Mouse (Mus musculus) hindbrain, embryonic 16.5 days (tissue): Measurements from ENCODE around the gene Aff3. TPM values are rescaled to one million over a fixed set of nuclear protein-coding genes. Genes with fewer than 3 reads are reported as not detected.

Experiments
- ATAC-seq: fragments of 200-750 bp; cut with Nextera tagmentation; 2 replicates; pipeline ENCODE4 v1.8.0; 2017; ENCODE audit warnings: moderate TSS enrichment, moderate library complexity
- H3K27ac ChIP-seq: fragments of 300-500 bp; sonication (generic); 2 replicates; pipeline ENCODE4 v1.5.1; 2014; ENCODE audit warnings: low read depth, mild to moderate bottlenecking, control low read depth, low read length, moderate library complexity
- H3K27me3 ChIP-seq: fragments of 300-500 bp; sonication (generic); replicated peaks from 2 replicates; pipeline ENCODE4 v1.6.1; 2014; ENCODE audit warnings: low read length; ENCODE audit not compliant: control insufficient read depth, insufficient read depth
- H3K36me3 ChIP-seq: fragments of 300-500 bp; sonication (generic); 2 replicates; pipeline ENCODE4 v1.6.1; 2014; ENCODE audit warnings: mild to moderate bottlenecking, low read length, moderate library complexity, mixed read lengths; ENCODE audit not compliant: control insufficient read depth, insufficient read depth
- H3K4me1 ChIP-seq: fragments of 300-500 bp; sonication (generic); 2 replicates; pipeline ENCODE4 v1.6.1; 2014; ENCODE audit warnings: low read depth, low read length; ENCODE audit not compliant: control insufficient read depth, insufficient read depth
- H3K4me2 ChIP-seq: fragments of 300-500 bp; sonication (generic); 2 replicates; pipeline ENCODE4 v1.6.1; 2014; ENCODE audit warnings: mild to moderate bottlenecking, low read length, control low read depth, moderate library complexity
- H3K4me3 ChIP-seq: fragments of 300-500 bp; sonication (generic); 2 replicates; pipeline ENCODE4 v1.5.1; 2014; ENCODE audit warnings: mild to moderate bottlenecking, low read length, control low read depth, moderate library complexity
- H3K9ac ChIP-seq: fragments of 300-500 bp; sonication (generic); 2 replicates; pipeline ENCODE4 v1.6.1; 2014; ENCODE audit warnings: low read depth, mild to moderate bottlenecking, control low read depth, low read length, moderate library complexity
- H3K9me3 ChIP-seq: fragments of 300-500 bp; sonication (generic); 2 replicates; pipeline ENCODE4 v1.6.1; 2014; ENCODE audit warnings: mild to moderate bottlenecking, low read length, moderate library complexity; ENCODE audit not compliant: control insufficient read depth
- WGBS: fragments of 180-500 bp; shearing (Covaris S2); extraction: QIAGEN DNeasy Blood & Tissue Kit; methylation state at CpG from one replicate; pipeline ENCODE4 v1.1.7; 2014; 5-methylcytosine and 5-hydroxymethylcytosine counted together
- polyA plus RNA-seq: library from polyadenylated mRNA; unstranded; fragments of >200 nt; fragmentation: Nextera tagmentation; extraction: Ambion mirVana; gene quantifications from 2 replicates; pipeline ENCODE4 v1.2.1, GENCODE M21; 2015

The Aff3 gene
- polyA plus RNA-seq, 1 experiment from 2014 or later, result 8.4 TPM

DNA sequence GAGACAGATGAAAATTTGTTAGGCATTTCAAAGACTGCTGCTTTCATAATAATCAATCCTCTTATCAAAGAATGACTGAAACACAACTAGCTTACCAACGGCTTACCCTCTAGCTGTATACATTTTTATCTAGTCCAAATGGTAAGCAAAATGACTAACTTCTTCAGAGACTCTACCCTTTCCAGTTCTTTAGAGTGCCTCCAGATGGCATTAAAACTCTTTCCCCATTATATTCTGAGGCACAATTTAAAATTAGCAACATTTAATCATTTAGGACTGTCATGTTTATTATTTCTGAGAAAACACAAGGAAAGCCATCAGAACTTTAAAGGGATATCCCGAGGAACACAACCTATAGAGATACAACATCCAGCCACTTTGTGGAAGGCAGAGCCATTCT is 346.1 kb downstream of the Aff3 start:
- no peak for ATAC-seq
- 84% methylated on average over 2 of the region's 2 CpGs for WGBS
- H3K27ac ChIP-seq, result no peak overlapping the region
- no peaks in the 10 kb centered on the region for H3K4me1 ChIP-seq
- H3K4me2 ChIP-seq, result no peak overlapping the region
- no peak overlapping the region for H3K9ac ChIP-seq
- H3K27me3 ChIP-seq, result no peaks in the 10 kb centered on the region
- H3K4me3 ChIP-seq, result no peak overlapping the region
- no peaks in the 10 kb centered on the region for H3K36me3 ChIP-seq
- H3K9me3 ChIP-seq, result no peaks in the 10 kb centered on the region

- no peak for ATAC-seq
- Histone ChIP-seq H3K4me2 (no peak overlapping the region), H3K4me3 (no peak overlapping the region), H3K36me3 (no peaks in the 10 kb centered on the region), H3K4me1 (no peaks in the 10 kb centered on the region), H3K9ac (no peak overlapping the region), H3K27me3 (no peaks in the 10 kb centered on the region), H3K9me3 (no peaks in the 10 kb centered on the region), H3K27ac (no peak overlapping the region)
- WGBS, result 80% methylated on average over 4 of the region's 4 CpGs
Observed at GRCm38 (mm10) chr1:38315992-38316391, 348.8 kb downstream of the Aff3 start.

- H3K4me2 ChIP-seq, result no peak overlapping the region
- no peaks in the 10 kb centered on the region for H3K36me3 ChIP-seq
- H3K9me3 ChIP-seq, result no peaks in the 10 kb centered on the region
- no peak overlapping the region for H3K9ac ChIP-seq
- no peak for ATAC-seq
- no peaks in the 10 kb centered on the region for H3K27me3 ChIP-seq
- no peak overlapping the region for H3K27ac ChIP-seq
- H3K4me1 ChIP-seq, result peaks cover 8% of the 10 kb centered on the region
- H3K4me3 ChIP-seq, result no peak overlapping the region
- 83% methylated on average over 8 of the region's 8 CpGs for WGBS
Observed at GRCm38 (mm10) chr1:38310496-38310895, 354.3 kb downstream of the Aff3 start.

- H3K27me3 ChIP-seq, result no peaks in the 10 kb centered on the region
- no peak overlapping the region for H3K4me2 ChIP-seq
- no peak overlapping the region for H3K9ac ChIP-seq
- H3K27ac ChIP-seq, result no peak overlapping the region
- no peak overlapping the region for H3K4me3 ChIP-seq
- no peaks in the 10 kb centered on the region for H3K36me3 ChIP-seq
- 59% methylated on average over 4 of the region's 4 CpGs for WGBS
- ATAC-seq, result no peak
- no peaks in the 10 kb centered on the region for H3K9me3 ChIP-seq
- H3K4me1 ChIP-seq, result peaks cover 8% of the 10 kb centered on the region
Observed at GRCm38 (mm10) chr1:38310076-38310475, 354.7 kb downstream of the Aff3 start.

GRCm38 (mm10) chr1:38309341-38309740 is 355.4 kb downstream of the Aff3 start:
- peaks cover 8% of the 10 kb centered on the region for H3K4me1 ChIP-seq
- no peak overlapping the region for H3K9ac ChIP-seq
- no peak for ATAC-seq
- no peaks in the 10 kb centered on the region for H3K27me3 ChIP-seq
- no peak overlapping the region for H3K4me2 ChIP-seq
- WGBS, result 95% methylated on average over 8 of the region's 8 CpGs
- no peak overlapping the region for H3K27ac ChIP-seq
- H3K9me3 ChIP-seq, result no peaks in the 10 kb centered on the region
- no peaks in the 10 kb centered on the region for H3K36me3 ChIP-seq
- no peak overlapping the region for H3K4me3 ChIP-seq

DNA sequence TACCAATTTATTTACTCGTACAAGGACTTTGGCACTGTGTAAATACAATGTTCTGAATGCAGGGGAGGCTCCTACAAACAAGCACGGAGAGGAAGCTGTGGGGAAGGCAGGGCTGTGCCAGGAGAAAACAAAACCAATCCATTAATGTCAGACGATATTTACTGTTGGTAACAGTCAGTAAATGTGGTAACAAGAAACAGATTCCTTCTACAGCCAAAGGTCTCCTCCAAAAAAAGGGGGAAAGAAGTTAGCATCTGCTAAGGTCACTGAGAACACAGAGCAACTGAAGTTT is 356.1 kb downstream of the Aff3 start:
- Histone ChIP-seq H3K4me3 (no peak overlapping the region), H3K9ac (no peak overlapping the region), H3K27me3 (no peaks in the 10 kb centered on the region), H3K36me3 (no peaks in the 10 kb centered on the region), H3K4me1 (peaks cover 8% of the 10 kb centered on the region), H3K4me2 (no peak overlapping the region), H3K27ac (peak overlapping the region; percentile 48; the same call in 1 of the 2 replicates), H3K9me3 (no peaks in the 10 kb centered on the region)
- ATAC-seq, result peak; percentile 74
- WGBS, result 55% methylated on average over 3 of the region's 3 CpGs

DNA sequence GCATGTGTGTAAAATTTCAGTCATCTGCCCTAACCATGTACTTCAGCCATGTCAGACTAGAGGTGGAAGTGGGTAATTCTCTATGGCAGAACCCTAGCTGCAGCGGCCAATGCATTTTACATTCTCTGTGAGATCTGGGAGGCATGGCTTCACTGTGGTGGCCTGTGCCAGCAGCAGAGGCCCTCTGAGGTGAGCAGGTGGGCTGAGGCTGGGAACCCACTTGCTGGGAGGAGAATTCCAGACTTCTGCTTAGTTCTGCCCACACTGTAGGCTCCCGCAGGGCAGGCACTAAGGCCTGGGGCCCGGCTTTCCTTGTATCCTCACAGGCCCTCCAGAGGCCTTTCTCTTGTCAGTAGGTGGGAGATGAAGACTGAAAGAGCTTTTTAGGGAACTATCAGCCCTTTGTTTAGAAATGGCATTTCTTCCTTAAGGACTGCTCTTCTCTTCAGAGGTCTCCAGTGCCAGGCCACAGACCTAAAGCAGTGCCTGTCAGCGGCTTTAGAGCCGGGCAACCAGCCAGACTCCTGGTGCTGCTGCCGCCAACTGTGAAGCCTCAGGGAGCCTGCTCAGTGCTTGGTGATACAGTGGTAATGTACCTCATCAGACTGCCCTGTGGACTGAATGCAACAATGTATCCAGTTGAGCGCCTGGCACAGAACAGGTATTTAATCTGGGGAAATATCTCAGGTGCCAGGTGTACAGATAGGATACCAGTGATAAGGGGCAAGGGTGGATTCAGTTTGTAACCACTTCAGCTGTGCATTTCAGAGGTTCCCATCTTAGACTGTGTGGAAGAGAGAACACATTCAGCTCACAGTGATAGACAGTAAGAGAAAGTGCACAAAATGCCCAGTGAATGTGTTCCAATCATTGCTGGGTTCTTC is 356.7 kb downstream of the Aff3 start:
- peak; percentile 84 for ATAC-seq
- Histone ChIP-seq H3K4me3 (no peak overlapping the region), H3K36me3 (no peaks in the 10 kb centered on the region), H3K9ac (no peak overlapping the region), H3K4me1 (peaks cover 8% of the 10 kb centered on the region), H3K27ac (peak overlapping the region; percentile 64), H3K27me3 (no peaks in the 10 kb centered on the region), H3K9me3 (no peaks in the 10 kb centered on the region), H3K4me2 (no peak overlapping the region)
- WGBS, result 36% methylated on average over 7 of the region's 7 CpGs

- WGBS, result 93% methylated on average over 11 of the region's 11 CpGs
- H3K9me3 ChIP-seq, result no peaks in the 10 kb centered on the region
- H3K4me1 ChIP-seq, result peaks cover 8% of the 10 kb centered on the region
- H3K4me2 ChIP-seq, result no peak overlapping the region
- no peak for ATAC-seq
- no peak overlapping the region for H3K4me3 ChIP-seq
- no peaks in the 10 kb centered on the region for H3K36me3 ChIP-seq
- H3K27me3 ChIP-seq, result no peaks in the 10 kb centered on the region
- H3K9ac ChIP-seq, result no peak overlapping the region
- no peak overlapping the region for H3K27ac ChIP-seq
Observed at GRCm38 (mm10) chr1:38307234-38307633, 357.5 kb downstream of the Aff3 start.

- H3K4me2 ChIP-seq, result no peak overlapping the region
- no peaks in the 10 kb centered on the region for H3K36me3 ChIP-seq
- H3K9me3 ChIP-seq, result no peaks in the 10 kb centered on the region
- H3K27me3 ChIP-seq, result no peaks in the 10 kb centered on the region
- no peak overlapping the region for H3K4me3 ChIP-seq
- H3K4me1 ChIP-seq, result peaks cover 8% of the 10 kb centered on the region
- WGBS, result 84% methylated on average over 7 of the region's 7 CpGs
- no peak overlapping the region for H3K9ac ChIP-seq
- H3K27ac ChIP-seq, result no peak overlapping the region
- ATAC-seq, result no peak
Observed at GRCm38 (mm10) chr1:38306146-38306545, 358.6 kb downstream of the Aff3 start.
